Mouse (Mus musculus) cerebellum, postnatal 10 days (tissue): ENCODE measurements at regions not wholly inside any gene's neighbourhood (a gene's known extent, or its start where the extent isn't known, plus 50 kb on each side); places are given as distances from the start of the nearest gene placed in this dataset.

Experiments
- DNase-seq, 2 experiments: peaks; one replicate each; pipeline ENCODE4 v3.0.0; 2021; ENCODE audit warnings: mixed read lengths in 2 of 2

DNA sequence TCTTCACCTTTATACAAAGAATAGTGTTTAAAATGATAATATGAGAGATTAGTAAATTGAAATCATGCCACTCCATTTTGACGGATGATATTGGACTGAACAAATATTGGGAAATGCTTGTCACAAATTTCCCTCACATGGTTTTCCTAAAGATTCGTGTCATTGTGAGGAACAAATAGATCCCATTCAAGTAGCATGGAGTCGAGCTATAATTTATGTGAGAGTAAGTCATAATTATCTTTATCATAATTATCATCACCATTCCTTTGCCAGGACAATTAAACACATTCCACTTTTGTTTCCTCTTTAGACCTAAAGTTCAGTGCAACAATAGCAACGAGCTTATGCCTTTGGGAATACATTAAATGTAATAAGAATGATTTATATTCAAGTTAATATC, 370.5 kb downstream of the Cdh11 start:
- DNase-seq = no peak

DNA sequence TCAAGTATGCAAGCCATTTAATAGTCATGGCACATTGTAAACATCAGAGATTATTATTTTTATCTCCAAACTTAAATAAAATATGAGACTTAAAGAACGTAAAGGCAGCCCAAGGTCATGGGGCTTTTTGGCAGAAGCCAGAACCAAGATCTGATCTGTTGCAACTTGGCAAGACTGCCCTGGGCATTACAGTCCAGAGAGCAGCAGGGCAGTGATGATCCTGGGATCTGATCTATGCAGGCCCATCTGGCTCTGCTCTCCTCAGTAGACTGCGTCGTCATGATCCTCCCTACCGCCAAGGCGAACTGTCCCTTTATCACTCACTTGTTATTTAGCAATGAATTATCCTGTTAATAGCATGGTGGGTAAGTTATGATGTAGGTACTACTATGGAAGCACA, 372.0 kb downstream of the Cdh11 start:
- DNase-seq = peak; percentile 81 to 87

DNA sequence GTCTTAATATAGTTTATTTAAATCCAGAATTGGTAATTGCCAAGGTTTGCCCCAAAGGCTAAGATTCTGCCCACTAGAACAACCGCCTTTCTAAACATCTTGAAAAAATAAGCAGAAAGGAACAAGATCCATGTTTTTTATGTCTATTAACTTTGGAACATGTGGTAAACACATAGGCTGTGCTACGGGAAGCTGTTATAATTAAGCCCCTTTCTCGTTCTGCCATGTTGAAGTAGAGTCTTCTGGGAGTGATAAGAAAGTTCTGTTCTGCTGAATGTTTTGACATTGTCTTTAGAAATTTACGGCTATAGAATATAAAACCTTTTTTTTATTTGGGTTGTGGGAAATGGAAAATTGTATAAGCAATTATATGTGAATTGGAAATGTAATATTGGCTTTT, 397.9 kb downstream of the Cdh11 start:
- no peak for DNase-seq

DNA sequence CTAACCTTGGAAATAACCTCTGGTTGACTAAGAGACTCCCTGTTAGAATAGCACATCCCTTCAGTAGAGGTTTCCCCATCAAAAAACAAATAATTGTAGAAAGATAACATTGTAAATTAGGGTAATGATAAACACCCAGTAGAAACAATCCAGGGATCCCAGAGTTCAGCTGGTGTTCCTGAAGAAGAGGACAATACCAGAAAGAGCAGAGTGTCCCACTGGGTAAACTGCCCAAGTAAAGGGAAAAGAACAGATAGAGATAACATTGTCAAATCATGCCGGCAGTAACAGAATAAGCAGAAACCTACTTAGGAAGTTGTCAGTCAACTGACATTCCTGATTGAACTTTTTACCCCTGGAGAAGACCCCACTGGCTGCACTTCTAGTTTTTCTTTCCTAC, 440.1 kb downstream of the Cdh11 start:
- no peak for DNase-seq

DNA sequence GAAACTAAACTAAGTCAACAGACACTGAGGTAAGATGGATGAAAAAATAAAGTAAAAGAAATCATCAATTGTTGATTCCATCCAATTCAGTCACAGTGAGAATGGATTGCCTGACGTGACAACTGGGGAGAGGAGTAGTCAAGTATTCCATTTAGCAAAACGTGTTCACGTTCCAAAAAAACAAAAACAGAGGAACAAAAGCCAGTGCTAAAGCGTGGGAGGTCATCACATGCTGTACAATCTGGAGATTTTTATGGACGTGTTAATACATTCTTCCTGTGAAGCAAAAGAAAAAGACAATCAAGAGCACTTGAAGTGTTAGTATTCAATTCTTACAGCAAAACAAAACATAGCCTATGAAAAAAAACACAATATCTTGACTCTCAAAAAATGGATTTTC, 452.9 kb downstream of the Cdh11 start:
- DNase-seq = no peak

DNA sequence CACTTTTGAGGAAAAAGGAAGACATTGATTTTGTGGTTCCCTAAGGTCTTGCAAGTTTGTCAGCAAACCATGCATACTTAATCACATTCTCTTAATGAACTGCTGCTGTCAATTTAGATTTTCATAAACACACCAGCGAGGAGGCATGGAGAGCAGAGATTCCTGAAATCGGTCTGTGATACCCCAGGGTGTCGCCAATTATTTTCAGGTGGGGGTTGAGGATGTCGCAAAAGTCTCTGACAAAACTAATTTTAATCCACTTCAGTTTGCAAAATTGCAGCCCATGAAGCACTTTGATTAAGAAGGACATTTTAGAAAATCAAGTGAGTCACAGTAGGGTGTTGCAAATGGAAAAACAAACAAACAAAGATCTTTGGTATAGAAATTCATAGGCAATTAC, 454.3 kb downstream of the Cdh11 start:
- no peak for DNase-seq

DNA sequence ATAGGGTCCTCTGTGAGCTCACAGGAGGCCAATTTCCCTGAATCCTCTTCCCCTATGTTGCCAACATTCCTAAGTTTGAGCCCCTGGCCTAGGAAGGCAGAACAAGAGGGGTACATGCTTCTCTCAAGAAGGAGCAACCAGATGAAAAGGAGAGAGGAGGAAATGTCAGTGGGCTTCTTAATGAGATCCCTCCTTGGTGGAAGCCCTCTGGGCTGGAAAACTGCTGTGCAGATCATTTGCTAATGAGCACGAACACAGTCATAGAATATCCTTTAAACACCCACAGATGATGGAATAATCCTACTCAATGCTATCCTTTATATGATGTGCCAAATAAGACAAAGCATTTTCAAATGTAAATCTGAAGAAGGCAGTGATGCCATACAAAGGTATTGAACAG, 455.5 kb downstream of the Cdh11 start:
- DNase-seq = no peak
